Mouse (Mus musculus) embryonic facial prominence, embryonic 11.5 days (tissue): Measurements from ENCODE around the gene Upf1. TPM values are rescaled to one million over a fixed set of nuclear protein-coding genes. Genes with fewer than 3 reads are reported as not detected.

Experiments
- ATAC-seq: fragments of 200-750 bp; cut with Nextera tagmentation; replicated peaks from 2 replicates; pipeline ENCODE4 v1.8.0; 2017; ENCODE audit warnings: low read depth; ENCODE audit not compliant: insufficient number of reproducible peaks, low FRiP score, low TSS enrichment
- DNase-seq: peaks from one replicate; pipeline ENCODE4 v3.0.0-alpha.2; 2015; ENCODE audit warnings: low spot score
- H3K27ac ChIP-seq: fragments of 300-500 bp; sonication (generic); replicated peaks from 2 replicates; pipeline ENCODE4 v1.5.1; 2014; ENCODE audit warnings: mild to moderate bottlenecking, low read depth, low read length, control low read depth
- H3K27me3 ChIP-seq: fragments of 300-500 bp; sonication (generic); 2 replicates; pipeline ENCODE4 v1.6.1; 2014; ENCODE audit warnings: mild to moderate bottlenecking, low read length, moderate library complexity, mixed read lengths; ENCODE audit not compliant: control insufficient read depth, insufficient read depth
- H3K36me3 ChIP-seq: fragments of 300-500 bp; sonication (generic); replicated peaks from 2 replicates; pipeline ENCODE4 v1.6.1; 2014; ENCODE audit warnings: low read depth, mild to moderate bottlenecking, low read length, moderate library complexity, mixed read lengths; ENCODE audit not compliant: control insufficient read depth, insufficient read depth
- H3K4me1 ChIP-seq: fragments of 300-500 bp; sonication (generic); 2 replicates; pipeline ENCODE4 v1.6.1; 2014; ENCODE audit warnings: low read length, mixed read lengths; ENCODE audit not compliant: control insufficient read depth, insufficient read depth
- H3K4me2 ChIP-seq: fragments of 300-500 bp; sonication (generic); 2 replicates; pipeline ENCODE4 v1.6.1; 2014; ENCODE audit warnings: low read depth, mild to moderate bottlenecking, control low read depth, low read length, moderate library complexity
- H3K4me3 ChIP-seq: fragments of 300-500 bp; sonication (generic); 2 replicates; pipeline ENCODE4 v1.5.1; 2014; ENCODE audit warnings: low read depth, low read length, control low read depth
- H3K9ac ChIP-seq: fragments of 300-500 bp; sonication (generic); replicated peaks from 2 replicates; pipeline ENCODE4 v1.6.1; 2014; ENCODE audit warnings: mild to moderate bottlenecking, control low read depth, low read length
- H3K9me3 ChIP-seq: fragments of 300-500 bp; sonication (generic); replicated peaks from 2 replicates; pipeline ENCODE4 v1.6.1; 2016; ENCODE audit warnings: mild to moderate bottlenecking, low read length, inconsistent platforms, mixed read lengths; ENCODE audit not compliant: control insufficient read depth
- WGBS: fragments of 180-500 bp; shearing (Covaris S2); extraction: QIAGEN DNeasy Blood & Tissue Kit; methylation state at CpG from one replicate; pipeline ENCODE4 v1.1.7; 2014; 5-methylcytosine and 5-hydroxymethylcytosine counted together
- polyA plus RNA-seq: library from polyadenylated mRNA; unstranded; fragments of >200 nt; fragmentation: Nextera tagmentation; extraction: Ambion mirVana; gene quantifications from 2 replicates; pipeline ENCODE4 v1.2.1, GENCODE M21; 2014

Upf1 gene
- polyA plus RNA-seq, 1 experiment from 2014 or later = 21.0 TPM

GRCm38 (mm10) chr8:70343696-70344095, 9.4 kb downstream of the Upf1 start:
- peak; percentile 56 for DNase-seq
- 62% methylated on average over 6 of the region's 6 CpGs for WGBS

GRCm38 (mm10) chr8:70343076-70343475, 10.0 kb downstream of the Upf1 start:
- H3K9ac ChIP-seq = no peak overlapping the region
- no peak overlapping the region for H3K4me2 ChIP-seq
- peaks cover 3% of the 10 kb centered on the region; the same call in 1 of the 2 replicates for H3K4me1 ChIP-seq
- no peaks in the 10 kb centered on the region for H3K9me3 ChIP-seq
- peak; percentile 10; the same call in 1 of the 2 replicates for ATAC-seq
- peak; percentile 64 for DNase-seq
- WGBS = 37% methylated on average over 7 of the region's 7 CpGs
- no peak overlapping the region for H3K4me3 ChIP-seq
- peaks cover 6% of the 10 kb centered on the region for H3K36me3 ChIP-seq
- no peak overlapping the region; the same call in 1 of the 2 replicates for H3K27ac ChIP-seq
- no peaks in the 10 kb centered on the region for H3K27me3 ChIP-seq

More at GRCm38 (mm10) chr8:70343696-70344095, 9.4 kb downstream of the Upf1 start:
- H3K27me3 ChIP-seq = no peaks in the 10 kb centered on the region
- no peak overlapping the region for H3K4me2 ChIP-seq
- H3K4me3 ChIP-seq = no peak overlapping the region
- H3K4me1 ChIP-seq = peaks cover 3% of the 10 kb centered on the region; the same call in 1 of the 2 replicates
- H3K27ac ChIP-seq = no peak overlapping the region; the same call in 1 of the 2 replicates
- no peaks in the 10 kb centered on the region for H3K9me3 ChIP-seq
- H3K9ac ChIP-seq = no peak overlapping the region; the same call in 1 of the 2 replicates
- no peak for ATAC-seq
- H3K36me3 ChIP-seq = peaks cover 2% of the 10 kb centered on the region

DNA sequence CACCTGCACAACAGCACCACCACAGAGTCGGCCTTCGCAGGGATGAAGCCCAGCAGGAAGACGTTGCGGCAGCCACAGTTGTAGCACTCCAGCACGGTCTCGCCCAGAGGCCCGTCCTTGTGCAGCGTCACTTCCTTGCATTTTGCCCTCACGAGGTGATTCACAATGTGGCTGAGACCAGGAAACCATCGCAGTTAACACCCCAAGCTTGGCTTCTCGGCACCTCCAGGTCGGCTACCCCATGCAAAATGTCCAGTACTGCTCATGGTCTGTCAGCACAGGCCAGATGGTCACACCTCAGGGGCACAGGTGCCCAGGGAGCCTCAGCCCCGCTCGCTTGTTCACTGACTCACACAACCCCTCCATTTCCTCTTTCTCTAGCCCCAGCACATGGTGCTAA, 11.1 kb downstream of the Upf1 start:
- no peak overlapping the region for H3K27ac ChIP-seq
- WGBS = 95% methylated on average over 14 of the region's 14 CpGs
- no peak for ATAC-seq
- DNase-seq = no peak
- no peaks in the 10 kb centered on the region for H3K9me3 ChIP-seq
- no peak overlapping the region for H3K4me3 ChIP-seq
- H3K36me3 ChIP-seq = peaks cover 9% of the 10 kb centered on the region
- H3K9ac ChIP-seq = no peak overlapping the region
- H3K4me1 ChIP-seq = peaks cover 3% of the 10 kb centered on the region; the same call in 1 of the 2 replicates
- no peak overlapping the region for H3K4me2 ChIP-seq
- no peaks in the 10 kb centered on the region for H3K27me3 ChIP-seq

- Histone ChIP-seq H3K36me3 (peaks cover 9% of the 10 kb centered on the region), H3K4me2 (no peak overlapping the region), H3K9me3 (no peaks in the 10 kb centered on the region), H3K27ac (no peak overlapping the region), H3K4me3 (no peak overlapping the region), H3K27me3 (no peaks in the 10 kb centered on the region), H3K4me1 (peaks cover 3% of the 10 kb centered on the region; the same call in 1 of the 2 replicates), H3K9ac (no peak overlapping the region)
- ATAC-seq = no peak
- no peak for DNase-seq
- WGBS = 93% methylated on average over 7 of the region's 7 CpGs
Measured at GRCm38 (mm10) chr8:70340659-70341058, 12.4 kb downstream of the Upf1 start.

- Histone ChIP-seq H3K27me3 (no peaks in the 10 kb centered on the region), H3K4me3 (no peak overlapping the region), H3K36me3 (peaks cover 24% of the 10 kb centered on the region), H3K9me3 (no peaks in the 10 kb centered on the region), H3K27ac (no peak overlapping the region), H3K4me2 (no peak overlapping the region), H3K9ac (no peak overlapping the region), H3K4me1 (peaks cover 3% of the 10 kb centered on the region; the same call in 1 of the 2 replicates)
- no peak for DNase-seq
- no peak for ATAC-seq
- 92% methylated on average over 7 of the region's 7 CpGs for WGBS
Measured at GRCm38 (mm10) chr8:70338931-70339330, 14.1 kb downstream of the Upf1 start.

DNA sequence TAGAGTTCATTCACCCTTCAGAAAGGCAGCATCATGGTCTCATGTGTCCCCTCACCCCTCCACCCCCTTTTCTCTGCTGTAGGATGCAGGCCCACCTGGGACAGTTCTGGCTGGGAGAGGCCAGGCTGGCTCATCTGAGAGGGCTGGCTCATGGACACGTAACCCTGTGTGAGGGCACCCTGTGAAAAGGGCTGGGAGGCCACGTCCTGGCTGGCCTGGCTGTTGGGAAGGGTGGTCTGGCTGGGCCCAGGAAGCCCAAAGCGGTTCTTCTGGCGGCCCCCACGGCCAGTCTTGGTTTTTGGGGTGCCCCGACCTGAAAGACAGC, 20.2 kb downstream of the Upf1 start:
- Histone ChIP-seq H3K27me3 (no peaks in the 10 kb centered on the region), H3K4me1 (peaks cover 12% of the 10 kb centered on the region), H3K9ac (no peak overlapping the region), H3K4me2 (no peak overlapping the region), H3K36me3 (peaks cover 26% of the 10 kb centered on the region), H3K4me3 (no peak overlapping the region), H3K9me3 (no peaks in the 10 kb centered on the region), H3K27ac (no peak overlapping the region)
- DNase-seq = no peak
- no peak for ATAC-seq
- 93% methylated on average over 6 of the region's 6 CpGs for WGBS

DNA sequence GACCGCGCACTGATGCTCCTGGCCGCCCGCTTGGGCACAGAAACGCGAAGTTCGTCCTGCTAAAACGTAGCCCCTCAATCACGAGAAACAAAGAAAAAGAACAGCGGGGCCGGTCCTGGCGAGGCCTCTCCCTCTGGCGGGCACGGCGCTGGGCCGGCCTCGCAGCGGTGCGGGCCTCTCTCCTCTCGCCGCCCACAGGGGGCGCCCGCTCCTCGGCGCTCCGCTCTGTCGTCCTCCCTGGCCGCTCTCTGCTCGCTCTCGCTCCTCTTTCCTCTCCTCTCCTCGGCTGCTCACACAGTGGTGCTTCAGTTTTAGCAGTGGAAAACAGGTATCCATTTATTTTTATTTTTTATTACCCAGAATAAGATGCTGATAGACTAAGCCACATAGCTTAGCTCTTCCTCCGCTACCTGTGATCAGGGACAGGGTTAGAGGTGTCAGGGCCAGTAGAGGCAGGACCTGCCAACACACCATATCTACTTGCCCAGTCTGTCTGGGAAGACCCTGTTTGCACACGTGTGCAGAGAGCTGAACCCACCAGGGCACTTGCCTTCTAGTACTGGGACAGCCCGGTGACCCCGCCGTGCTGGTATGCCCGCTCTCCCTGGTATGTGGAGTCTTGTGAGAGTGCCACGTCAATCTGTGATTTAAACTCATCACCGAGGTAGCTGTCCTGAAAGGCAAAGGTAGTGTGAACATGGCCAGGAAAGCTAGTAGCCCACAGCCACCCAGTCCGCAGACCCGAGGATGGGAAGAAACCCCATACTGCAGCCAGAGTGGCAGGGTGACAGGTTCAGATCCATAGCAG, 20.8 kb downstream of the Upf1 start:
- no peak overlapping the region for H3K4me2 ChIP-seq
- H3K4me1 ChIP-seq = peaks cover 12% of the 10 kb centered on the region
- no peaks in the 10 kb centered on the region for H3K27me3 ChIP-seq
- no peak overlapping the region for H3K9ac ChIP-seq
- no peak overlapping the region for H3K4me3 ChIP-seq
- peak; percentile 88 for DNase-seq
- H3K36me3 ChIP-seq = peaks cover 24% of the 10 kb centered on the region
- ATAC-seq = peak; percentile 70
- no peaks in the 10 kb centered on the region for H3K9me3 ChIP-seq
- 24% methylated on average over 41 of the region's 41 CpGs for WGBS
- H3K27ac ChIP-seq = 0 out of 2 replicates have a peak overlapping the region, but pooled peaks have one; percentile 2

GRCm38 (mm10) chr8:70331526-70331925, 21.6 kb downstream of the Upf1 start:
- H3K9me3 ChIP-seq = no peaks in the 10 kb centered on the region
- H3K27me3 ChIP-seq = no peaks in the 10 kb centered on the region
- peak; percentile 48 for DNase-seq
- no peak overlapping the region for H3K4me3 ChIP-seq
- ATAC-seq = no peak
- H3K4me2 ChIP-seq = no peak overlapping the region
- no peak overlapping the region for H3K27ac ChIP-seq
- 64% methylated on average over 19 of the region's 19 CpGs for WGBS
- H3K9ac ChIP-seq = no peak overlapping the region
- H3K4me1 ChIP-seq = peaks cover 12% of the 10 kb centered on the region
- H3K36me3 ChIP-seq = peaks cover 23% of the 10 kb centered on the region
